Mouse (Mus musculus) heart, postnatal 0 days (tissue): ENCODE data around the gene Astl.

ENCODE experiments used
- CTCF ChIP-seq: IDR thresholded peaks from 2 replicates; pipeline ENCODE4 v1.5.1; 2016; ENCODE audit warnings: antibody characterized with exemption, control low read depth, low read depth
- EP300 ChIP-seq: IDR thresholded peaks from 2 replicates; pipeline ENCODE4 v1.6.1; 2016; ENCODE audit warnings: antibody characterized with exemption, low read depth

DNA sequence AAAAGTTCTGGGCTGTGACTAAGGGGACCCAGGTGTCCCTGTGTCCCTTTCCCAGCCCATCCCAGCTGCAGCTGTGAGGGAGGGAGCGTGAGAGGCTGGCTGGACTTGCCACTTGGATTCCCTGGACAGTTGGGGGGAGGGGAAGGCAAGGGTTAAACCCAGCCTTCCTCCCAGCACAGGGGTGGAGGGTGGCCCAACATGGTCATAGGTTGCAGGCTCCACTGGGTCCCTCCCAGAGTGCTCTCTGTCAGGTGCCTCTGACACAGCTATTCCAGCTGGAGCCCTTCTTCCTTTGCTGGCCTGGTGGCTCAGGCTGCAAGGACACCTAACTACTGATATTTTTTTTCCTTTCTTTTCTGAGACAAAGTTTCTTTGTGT lies 33.0 kb downstream of the Astl start:
- TF ChIP-seq CTCF (no peak), EP300 (no peak)
